Mouse (Mus musculus): ENCODE data around the gene Pnrc2. TPM values are rescaled to one million over a fixed set of nuclear protein-coding genes. Genes with fewer than 3 reads are reported as not detected.

The Pnrc2 gene
- total and polyA plus RNA-seq, 3 experiments: 48.0 to 76.3 (median 49.8) TPM

- Histone ChIP-seq H3K27me3 (ENCODE audit: control insufficient read depth in 1 of 2, insufficient read depth in 2 of 2, low read length in 2 of 2) (peaks cover 0 to 1% of the 10 kb centered on the region in 2 experiments; a peak in 1 of 4 replicates), H3K9ac (ENCODE audit: control insufficient read depth, low read depth, low read length, poor library complexity, severe bottlenecking) (no peak overlapping the region), H3K9me3 (replicated peaks; ENCODE audit: insufficient read depth, low read length) (no peaks in the 10 kb centered on the region), H3K4me3 (ENCODE audit: control insufficient read depth in 1 of 2, insufficient read depth in 1 of 2, low read depth in 2 of 2, low read length in 2 of 2) (no peak overlapping the region), H3K36me3 (ENCODE audit: control insufficient read depth in 1 of 2, insufficient read depth in 2 of 2, low read length in 2 of 2) (no peaks in the 10 kb centered on the region), H3K27ac (ENCODE audit: control insufficient read depth, low read depth, low read length) (no peak overlapping the region), H3K4me1 (ENCODE audit: control insufficient read depth in 1 of 2, insufficient read depth in 2 of 2, low read length in 2 of 2) (no peaks in the 10 kb centered on the region), H3K79me2 (ENCODE audit: control insufficient read depth, insufficient read depth, low read length, poor library complexity) (no peaks in the 10 kb centered on the region)
- DNase-seq (ENCODE audit: low read depth, low spot score): no peak
- TF ChIP-seq MEF2A (IDR thresholded peaks at IDR 0.05; ENCODE audit: extremely low read depth, insufficient replicate concordance, low read depth, low read length, poor library complexity, severe bottlenecking) (no peak), USF1 (IDR thresholded peaks at IDR 0.05; ENCODE audit: low read depth, low read length) (no peak), POLR2A (IDR thresholded peaks at IDR 0.05; ENCODE audit: control insufficient read depth in 1 of 2, insufficient read depth in 1 of 2, low read depth in 1 of 2, low read length in 2 of 2, poor library complexity in 1 of 2) (no peak), RCOR1 (IDR thresholded peaks at IDR 0.05; ENCODE audit: low read depth, low read length) (no peak), MAZ (IDR thresholded peaks at IDR 0.05; ENCODE audit: low read depth, low read length) (no peak), E2F4 (IDR thresholded peaks at IDR 0.05; ENCODE audit: borderline replicate concordance, low read depth, low read length) (no peak), ZKSCAN1 (IDR thresholded peaks at IDR 0.05; ENCODE audit: low read depth, low read length) (no peak), POLR2AphosphoS5 (IDR thresholded peaks at IDR 0.05; ENCODE audit: borderline replicate concordance, low read depth, low read length) (no peak), ELF1 (IDR thresholded peaks at IDR 0.05; ENCODE audit: low read depth, low read length) (no peak), NRF1 (IDR thresholded peaks at IDR 0.05; ENCODE audit: insufficient read depth, low read depth, low read length, poor library complexity, severe bottlenecking) (no peak), TAL1 (IDR thresholded peaks at IDR 0.05; ENCODE audit: low read length) (no peak), NELFE (IDR thresholded peaks at IDR 0.05; ENCODE audit: low read depth, low read length) (no peak), CTCF (IDR thresholded peaks at IDR 0.05 in 2 of 3, conservative IDR thresholded peaks at IDR 0.05 in 1 of 3; ENCODE audit: control insufficient read depth in 1 of 3, insufficient read depth in 1 of 3, low read depth in 2 of 3, low read length in 3 of 3, poor library complexity in 1 of 3, severe bottlenecking in 1 of 3) (no peak), GATA1 (IDR thresholded peaks at IDR 0.05; ENCODE audit: low read depth, low read length) (no peak), MXI1 (IDR thresholded peaks at IDR 0.05; ENCODE audit: low read depth, low read length) (no peak), UBTF (IDR thresholded peaks at IDR 0.05; ENCODE audit: borderline replicate concordance, insufficient read depth, low read depth, low read length) (no peak), POLR2AphosphoS2 (IDR thresholded peaks at IDR 0.05; ENCODE audit: low read length) (no peak)
Observed at GRCm38 (mm10) chr4:135839293-135840011, 34.2 kb downstream of the Pnrc2 start.

- Histone ChIP-seq H3K79me2 (ENCODE audit: control insufficient read depth, insufficient read depth, low read length, poor library complexity) (no peaks in the 10 kb centered on the region), H3K9me3 (replicated peaks; ENCODE audit: insufficient read depth, low read length) (no peaks in the 10 kb centered on the region), H3K27ac (ENCODE audit: control insufficient read depth, low read depth, low read length) (no peak overlapping the region), H3K4me1 (ENCODE audit: control insufficient read depth in 1 of 2, insufficient read depth in 2 of 2, low read length in 2 of 2) (no peaks in the 10 kb centered on the region), H3K27me3 (ENCODE audit: control insufficient read depth in 1 of 2, insufficient read depth in 2 of 2, low read length in 2 of 2) (peaks cover 0 to 1% of the 10 kb centered on the region in 2 experiments; a peak in 1 of 4 replicates), H3K36me3 (ENCODE audit: control insufficient read depth in 1 of 2, insufficient read depth in 2 of 2, low read length in 2 of 2) (no peaks in the 10 kb centered on the region), H3K4me3 (ENCODE audit: control insufficient read depth in 1 of 2, insufficient read depth in 1 of 2, low read depth in 2 of 2, low read length in 2 of 2) (no peak overlapping the region), H3K9ac (ENCODE audit: control insufficient read depth, low read depth, low read length, poor library complexity, severe bottlenecking) (no peak overlapping the region)
- TF ChIP-seq POLR2AphosphoS2 (IDR thresholded peaks at IDR 0.05; ENCODE audit: low read length): no peak
- TF ChIP-seq USF2 (IDR thresholded peaks at IDR 0.05; ENCODE audit: borderline replicate concordance in 1 of 2, insufficient read depth in 1 of 2, low read depth in 1 of 2, low read length in 2 of 2): no peak
- TF ChIP-seq CHD1 (IDR thresholded peaks at IDR 0.05; ENCODE audit: low read depth, low read length): no peak
- no peak for TF ChIP-seq HCFC1 (IDR thresholded peaks at IDR 0.05; ENCODE audit: low read depth, low read length)
- no peak for TF ChIP-seq RAD21 (IDR thresholded peaks at IDR 0.05; ENCODE audit: low read depth, low read length)
- no peak for TF ChIP-seq MYC (IDR thresholded peaks at IDR 0.05; ENCODE audit: low read depth, low read length)
- DNase-seq (ENCODE audit: low read depth, low spot score): no peak
Observed at GRCm38 (mm10) chr4:135838925-135839292, 34.7 kb downstream of the Pnrc2 start.

Data from MEL (cell line).